In the genomic region with DNA sequence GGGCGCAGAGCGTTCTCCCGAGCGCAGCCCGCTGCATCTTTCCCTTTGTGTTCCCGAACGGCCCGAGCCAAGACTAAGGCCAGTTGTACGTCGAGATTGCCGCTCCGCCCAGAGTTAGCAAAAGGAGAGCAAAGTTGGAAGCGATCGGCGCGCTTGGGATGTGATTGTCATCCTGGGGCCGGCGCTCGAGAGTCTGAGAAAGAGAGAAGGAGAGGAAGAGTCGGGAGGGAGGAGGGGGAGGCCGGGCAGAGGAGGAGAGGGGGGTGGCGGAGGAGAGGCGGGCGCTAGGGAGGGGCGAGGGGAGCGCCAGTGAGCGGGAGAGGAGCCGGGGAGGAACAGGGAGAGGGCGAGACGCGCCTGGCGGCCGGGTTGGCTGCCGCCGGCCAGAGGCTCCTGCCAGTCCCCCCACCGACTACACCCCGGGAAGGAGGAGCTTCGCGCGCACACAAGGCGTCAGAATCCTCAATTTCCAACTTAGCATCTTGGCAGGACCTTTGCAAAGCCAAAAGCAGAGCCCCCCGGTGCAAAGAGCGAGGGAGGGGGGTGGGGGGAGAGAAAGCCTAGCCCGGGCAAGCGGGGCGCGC, we compare ENCODE assay signal across 8 mouse cellular contexts. TPM values are rescaled to one million over a fixed set of nuclear protein-coding genes. Genes with fewer than 3 reads are reported as not detected.
DNase-seq lines count a peak whose midpoint lies in the region; ATAC-seq and TF ChIP-seq lines count a peak whose summit lies in the region.

TSS of gene Irx5 (plus strand) at position 228 of the 584 bp plus-strand sequence.

- H3K9me3 ChIP-seq in ES-Bruce4 (replicated peaks; ENCODE audit: control insufficient read depth, insufficient read depth, low read length, poor library complexity, severe bottlenecking): no peaks in the 10 kb centered on the region
- no peaks in the 10 kb centered on the region for H3K9me3 ChIP-seq in embryonic facial prominence, embryonic 12.5 days
- no peaks in the 10 kb centered on the region for H3K9me3 ChIP-seq in heart, embryonic 12.5 days (replicated peaks)
- H3K9me3 ChIP-seq in kidney, embryonic 15.5 days (replicated peaks): no peaks in the 10 kb centered on the region
- no peaks in the 10 kb centered on the region for H3K9me3 ChIP-seq in stomach, embryonic 14.5 days (ENCODE audit: control insufficient read depth, low read depth, low read length)

- TF ChIP-seq CTCF in ES-Bruce4 (IDR thresholded peaks at IDR 0.05; ENCODE audit: low read depth, low read length): no peak

- WGBS in embryonic facial prominence, embryonic 12.5 days: 1% methylated on average over 36 of the region's 47 CpGs
- under 1% methylated on average over 38 of the region's 47 CpGs for WGBS in heart, embryonic 12.5 days
- WGBS in kidney, embryonic 15.5 days: 1% methylated on average over 44 of the region's 47 CpGs
- WGBS in stomach, embryonic 14.5 days: under 1% methylated on average over 46 of the region's 47 CpGs

- no peaks in the 10 kb centered on the region for H3K36me3 ChIP-seq in ES-Bruce4 (ENCODE audit: control insufficient read depth, insufficient read depth, low read length, poor library complexity, severe bottlenecking)
- H3K36me3 ChIP-seq in embryonic facial prominence, embryonic 12.5 days: 0 out of 2 replicates have a peak, but pooled peaks cover 3% of the 10 kb centered on the region
- H3K36me3 ChIP-seq in heart, embryonic 12.5 days: no peaks in the 10 kb centered on the region
- no peaks in the 10 kb centered on the region for H3K36me3 ChIP-seq in kidney, embryonic 15.5 days
- no peaks in the 10 kb centered on the region for H3K36me3 ChIP-seq in stomach, embryonic 14.5 days (ENCODE audit: control insufficient read depth, insufficient read depth, low read length)

- DNase-seq in adipocyte (ENCODE audit: low spot score): peak; percentile 97
- DNase-seq in lung, postnatal 14 days: peak; percentile 76
- no peak for DNase-seq in spleen, adult 18-20 months

- H3K4me3 ChIP-seq in ES-Bruce4 (ENCODE audit: low read depth, low read length): peak within 1 kb of the TSS; percentile 88
- H3K4me3 ChIP-seq in embryonic facial prominence, embryonic 12.5 days: peak within 1 kb of the TSS; percentile 62
- peak within 1 kb of the TSS; percentile 65 for H3K4me3 ChIP-seq in heart, embryonic 12.5 days
- H3K4me3 ChIP-seq in kidney, embryonic 15.5 days (replicated peaks): peak within 1 kb of the TSS; percentile 68
- peak within 1 kb of the TSS; percentile 53 for H3K4me3 ChIP-seq in stomach, embryonic 14.5 days (ENCODE audit: low read depth, low read length)

- H3K27me3 ChIP-seq in ES-Bruce4 (ENCODE audit: control insufficient read depth, insufficient read depth, low read length, poor library complexity, severe bottlenecking): peaks cover 37% of the 10 kb centered on the region
- peaks cover 24% of the 10 kb centered on the region for H3K27me3 ChIP-seq in embryonic facial prominence, embryonic 12.5 days
- H3K27me3 ChIP-seq in heart, embryonic 12.5 days (replicated peaks): peaks cover 20% of the 10 kb centered on the region
- peaks cover 90% of the 10 kb centered on the region for H3K27me3 ChIP-seq in kidney, embryonic 15.5 days
- H3K27me3 ChIP-seq in stomach, embryonic 14.5 days (ENCODE audit: control insufficient read depth, insufficient read depth, low read length): peaks cover 52% of the 10 kb centered on the region

- H3K9ac ChIP-seq in ES-Bruce4 (ENCODE audit: low read depth, poor library complexity, severe bottlenecking): peak within 1 kb of the TSS; percentile 92
- peak within 1 kb of the TSS; percentile 91 for H3K9ac ChIP-seq in embryonic facial prominence, embryonic 12.5 days
- H3K9ac ChIP-seq in heart, embryonic 12.5 days: peak within 1 kb of the TSS; percentile 89
- H3K9ac ChIP-seq in kidney, embryonic 15.5 days: peak within 1 kb of the TSS; percentile 51
- peak within 1 kb of the TSS; percentile 61 for H3K9ac ChIP-seq in stomach, embryonic 14.5 days (replicated peaks; ENCODE audit: low read depth, low read length)

- no peak for TF ChIP-seq POLR2A in ES-Bruce4 (IDR thresholded peaks at IDR 0.05; ENCODE audit: insufficient read depth, low read length)

- TF ChIP-seq EP300 in ES-Bruce4 (IDR thresholded peaks at IDR 0.05; ENCODE audit: insufficient read depth, low read depth, low read length): 0 out of 2 replicates have a peak, but pooled peaks have one; percentile 18

- peak within 1 kb of the TSS; percentile 66 for H3K4me2 ChIP-seq in embryonic facial prominence, embryonic 12.5 days (replicated peaks)
- H3K4me2 ChIP-seq in heart, embryonic 12.5 days: peak within 1 kb of the TSS; percentile 85
- peak within 1 kb of the TSS; percentile 89 for H3K4me2 ChIP-seq in kidney, embryonic 15.5 days
- H3K4me2 ChIP-seq in stomach, embryonic 14.5 days (replicated peaks; ENCODE audit: low read depth, low read length): peak within 1 kb of the TSS; percentile 70

- no peak within 1 kb of the TSS for H3K27ac ChIP-seq in ES-Bruce4 (ENCODE audit: insufficient read depth, low read length)
- peak within 1 kb of the TSS; percentile 95 for H3K27ac ChIP-seq in embryonic facial prominence, embryonic 12.5 days
- peak within 1 kb of the TSS; percentile 95 for H3K27ac ChIP-seq in heart, embryonic 12.5 days (ENCODE audit: poor library complexity, severe bottlenecking)
- H3K27ac ChIP-seq in kidney, embryonic 15.5 days: peak within 1 kb of the TSS; percentile 32
- peak within 1 kb of the TSS; percentile 82 for H3K27ac ChIP-seq in stomach, embryonic 14.5 days (ENCODE audit: low read length)

- no peaks in the 10 kb centered on the region for H3K4me1 ChIP-seq in ES-Bruce4 (ENCODE audit: control insufficient read depth, insufficient read depth, low read length)
- peaks cover 28% of the 10 kb centered on the region; the same call in 1 of the 2 replicates for H3K4me1 ChIP-seq in embryonic facial prominence, embryonic 12.5 days
- H3K4me1 ChIP-seq in heart, embryonic 12.5 days (replicated peaks): peaks cover 22% of the 10 kb centered on the region
- peaks cover 57% of the 10 kb centered on the region for H3K4me1 ChIP-seq in kidney, embryonic 15.5 days
- peaks cover 15% of the 10 kb centered on the region; the same call in 1 of the 2 replicates for H3K4me1 ChIP-seq in stomach, embryonic 14.5 days (ENCODE audit: control insufficient read depth, insufficient read depth, low read length)

- ATAC-seq in embryonic facial prominence, embryonic 12.5 days (ENCODE audit: insufficient number of reproducible peaks, insufficient read depth, low FRiP score, low TSS enrichment): peak; percentile 37; the same call in 1 of the 2 replicates
- ATAC-seq in heart, embryonic 12.5 days (ENCODE audit: insufficient number of reproducible peaks, low FRiP score): peak; percentile 65
- ATAC-seq in kidney, embryonic 15.5 days (replicated peaks; ENCODE audit: low FRiP score): peak; percentile 38
- ATAC-seq in stomach, embryonic 14.5 days (ENCODE audit: insufficient number of reproducible peaks, insufficient read depth, low FRiP score, low read depth): peak; percentile 56

RNA-seq across cellular contexts. Expression of gene Irx5, which starts in this region (rescaled TPM):
- polyA plus RNA-seq in ES-Bruce4 (2011; ENCODE audit: insufficient read depth, insufficient read length, low read depth, missing spikeins): 0.25 and 0.55 TPM in 2 replicates
- 27.2 and 33.6 TPM in 2 replicates for polyA plus RNA-seq in embryonic facial prominence, embryonic 12.5 days (2016; fragmentation: Nextera tagmentation; extraction: Ambion mirVana)
- polyA plus RNA-seq in heart, embryonic 12.5 days (2016; fragmentation: Nextera tagmentation; extraction: Ambion mirVana): 14.3 and 16.4 TPM in 2 replicates
- 2.3 and 2.8 TPM in 2 replicates for polyA plus RNA-seq in kidney, embryonic 15.5 days (2015; fragmentation: Nextera tagmentation; extraction: Ambion mirVana)
- polyA plus RNA-seq in stomach, embryonic 14.5 days (2014; fragmentation: Nextera tagmentation; extraction: Ambion mirVana): 3.7 and 4.0 TPM in 2 replicates

Comparison
In these comparisons a context has a peak if more than half of its experiments do, and no peak if none do; other contexts are left out.
1. DNase-seq: peak in adipocyte (single experiment) and lung, postnatal 14 days (single experiment); none in spleen, adult 18-20 months (0 of 2).
2. Peak in every context shown above with its lines, with median percentiles within 50 percentile points of each other: H3K4me3 ChIP-seq, H3K9ac ChIP-seq, ATAC-seq and H3K4me2 ChIP-seq.